Mouse (Mus musculus) E14TG2a.4 (cell line): ENCODE measurements around the gene Gart.

ENCODE experiments used
- H3K27me3 ChIP-seq: 2 replicates; pipeline ENCODE4 v1.6.1; 2014; ENCODE audit warnings: low read length, control low read depth; ENCODE audit not compliant: insufficient read depth
- H3K36me3 ChIP-seq: 2 replicates; pipeline ENCODE4 v1.6.1; 2014; ENCODE audit warnings: low read length, control low read depth; ENCODE audit not compliant: insufficient read depth
- H3K4me1 ChIP-seq: replicated peaks from 2 replicates; pipeline ENCODE4 v1.6.1; 2014; ENCODE audit warnings: low read depth, low read length, control low read depth
- H3K4me3 ChIP-seq: replicated peaks from 2 replicates; pipeline ENCODE4 v1.5.1; 2014; ENCODE audit warnings: mild to moderate bottlenecking, low read length
- H3K9me3 ChIP-seq: 2 replicates; pipeline ENCODE4 v1.6.1; 2014; ENCODE audit warnings: low read length, control low read depth
- CTCF ChIP-seq: conservative IDR thresholded peaks from 2 replicates; pipeline ENCODE4 v1.5.1; 2014; ENCODE audit warnings: low read length
- NANOG ChIP-seq: IDR thresholded peaks from 2 replicates; pipeline ENCODE4 v1.6.1; 2014; ENCODE audit warnings: borderline replicate concordance, low read length, mixed read lengths
- POU5F1 ChIP-seq: IDR thresholded peaks from 2 replicates; pipeline ENCODE4 v1.6.1; 2014; ENCODE audit warnings: low read length, borderline replicate concordance

Gart gene

DNA sequence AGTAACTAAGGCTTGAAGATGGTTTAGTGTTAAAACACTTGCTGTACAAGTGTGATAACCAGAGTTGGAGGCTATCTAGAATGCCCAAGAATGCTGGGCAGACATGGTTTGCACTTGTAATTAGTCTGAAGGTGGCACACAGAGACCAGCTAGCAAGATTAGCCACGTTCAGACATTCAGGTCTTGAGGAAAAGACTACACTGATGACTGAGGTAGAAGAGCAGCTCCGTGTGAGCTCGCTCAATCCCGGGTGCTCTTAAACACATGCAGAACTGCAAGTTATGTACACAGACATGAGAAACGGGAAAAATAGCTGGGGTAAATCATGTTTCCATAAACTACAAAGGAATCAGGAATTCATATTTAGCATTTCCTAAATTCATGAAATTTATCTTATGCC is 33.9 kb upstream of the Gart start:
- H3K4me3 ChIP-seq, result no peak overlapping the region
- no peaks in the 10 kb centered on the region for H3K9me3 ChIP-seq
- H3K36me3 ChIP-seq, result peaks cover 98% of the 10 kb centered on the region
- peaks cover 5% of the 10 kb centered on the region; the same call in 1 of the 2 replicates for H3K4me1 ChIP-seq
- H3K27me3 ChIP-seq, result no peaks in the 10 kb centered on the region
- TF ChIP-seq POU5F1 (no peak), NANOG (no peak), CTCF (no peak)

DNA sequence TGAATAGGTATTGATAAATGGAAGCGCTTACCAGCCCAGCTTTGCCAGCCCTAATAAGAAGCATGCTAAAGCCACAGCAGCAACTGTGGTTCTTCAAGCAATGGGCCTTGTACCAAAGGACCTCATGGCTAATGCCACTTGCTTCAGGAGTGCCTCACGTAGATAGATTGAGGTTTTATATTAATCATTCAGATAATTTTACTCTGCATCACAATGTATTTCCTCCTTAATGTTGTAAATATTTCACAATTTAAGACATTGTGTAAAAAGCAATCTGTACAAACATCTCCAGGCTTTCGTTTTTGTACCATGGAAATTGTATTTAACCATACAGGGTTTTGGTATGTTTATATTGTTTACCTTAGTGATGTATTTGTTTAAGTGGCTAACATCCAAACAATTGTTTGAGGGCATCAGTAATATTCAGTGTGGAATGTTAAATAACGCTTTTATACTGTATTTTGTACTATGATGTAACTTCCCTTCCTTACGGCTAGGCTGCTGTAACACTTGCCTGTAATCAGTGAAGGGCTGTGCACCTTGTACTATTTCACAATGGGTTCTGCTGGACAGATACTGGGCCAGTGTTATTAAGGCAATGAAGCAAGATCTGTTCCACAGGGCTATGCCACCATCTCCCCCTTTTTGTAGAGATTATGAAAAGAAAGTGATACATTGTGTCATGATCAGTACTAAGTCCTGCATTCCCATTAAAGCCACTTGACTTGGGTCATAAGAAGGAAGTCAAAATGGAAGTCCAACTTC is 31.6 kb upstream of the Gart start:
- Histone ChIP-seq H3K36me3 (peaks cover 98% of the 10 kb centered on the region), H3K9me3 (no peaks in the 10 kb centered on the region), H3K27me3 (no peaks in the 10 kb centered on the region), H3K4me1 (peaks cover 6% of the 10 kb centered on the region; the same call in 1 of the 2 replicates), H3K4me3 (no peak overlapping the region)
- no peak for TF ChIP-seq NANOG
- no peak for TF ChIP-seq CTCF
- no peak for TF ChIP-seq POU5F1

DNA sequence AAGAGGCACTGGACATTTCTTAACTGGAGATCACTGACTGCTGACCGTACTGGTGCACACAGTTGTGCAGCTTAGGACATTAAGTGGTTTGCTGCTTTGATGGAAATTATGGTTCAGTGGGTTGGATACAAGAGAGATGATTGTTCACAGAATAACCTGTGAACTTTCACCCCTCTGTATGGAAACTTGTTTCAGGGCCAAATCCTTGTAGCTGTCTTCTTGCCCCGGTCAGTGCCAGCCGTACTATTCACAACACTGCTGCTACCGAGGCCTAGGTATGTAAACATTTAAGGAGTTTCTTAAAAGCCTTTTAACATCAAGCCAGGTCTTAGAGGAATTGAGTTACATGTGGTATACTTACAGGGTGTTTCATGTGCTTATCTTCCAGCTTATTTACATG is 27.7 kb upstream of the Gart start:
- Histone ChIP-seq H3K4me1 (peaks cover 6% of the 10 kb centered on the region; the same call in 1 of the 2 replicates), H3K36me3 (peaks cover 100% of the 10 kb centered on the region), H3K4me3 (no peak overlapping the region), H3K9me3 (no peaks in the 10 kb centered on the region), H3K27me3 (no peaks in the 10 kb centered on the region)
- TF ChIP-seq POU5F1, result no peak
- no peak for TF ChIP-seq CTCF
- TF ChIP-seq NANOG, result no peak

DNA sequence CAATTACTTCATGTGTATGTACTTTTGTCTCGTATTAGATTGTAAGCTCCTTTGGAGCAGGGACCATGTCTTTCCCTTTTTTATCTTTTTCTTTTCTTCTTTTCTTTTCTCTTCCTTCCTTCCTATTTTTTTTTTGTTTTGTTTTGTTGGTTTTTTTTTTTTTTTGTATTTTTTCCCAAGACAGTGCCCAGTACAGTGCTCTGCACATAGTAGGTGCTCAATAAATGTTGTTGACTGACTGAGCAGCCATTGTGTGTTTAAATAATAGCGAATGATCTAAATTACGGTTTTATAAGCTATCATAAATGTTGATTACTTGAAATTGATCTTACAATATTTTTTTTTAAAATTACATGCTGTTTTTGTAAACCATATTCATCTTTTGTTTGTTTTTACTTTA is 17.0 kb upstream of the Gart start:
- Histone ChIP-seq H3K27me3 (no peaks in the 10 kb centered on the region), H3K36me3 (peaks cover 99% of the 10 kb centered on the region), H3K4me1 (peaks cover 31% of the 10 kb centered on the region), H3K9me3 (no peaks in the 10 kb centered on the region), H3K4me3 (no peak overlapping the region)
- TF ChIP-seq POU5F1 (no peak), CTCF (no peak), NANOG (no peak)

DNA sequence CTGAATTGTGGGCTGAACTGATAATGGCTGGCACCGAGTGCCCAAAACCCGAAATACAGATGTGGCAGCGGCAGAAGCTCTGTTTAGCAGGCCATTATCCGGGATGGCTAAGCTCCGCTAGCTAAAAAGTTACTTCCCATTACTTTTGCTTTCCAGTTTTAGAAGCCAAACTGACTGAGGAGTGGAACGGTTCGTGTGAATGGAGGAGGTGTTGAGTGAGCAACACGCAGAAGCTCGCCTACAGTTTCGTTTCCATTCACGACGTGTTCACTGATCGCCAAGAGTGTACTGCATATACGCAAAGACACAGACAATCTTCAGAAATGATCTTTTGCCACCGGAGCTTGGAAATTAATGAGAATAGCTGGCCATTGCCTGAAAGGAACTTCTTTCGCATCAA is 15.6 kb upstream of the Gart start:
- TF ChIP-seq NANOG, result no peak
- TF ChIP-seq POU5F1, result no peak
- TF ChIP-seq CTCF, result no peak
- Histone ChIP-seq H3K27me3 (no peaks in the 10 kb centered on the region), H3K4me3 (no peak overlapping the region), H3K9me3 (no peaks in the 10 kb centered on the region), H3K36me3 (peaks cover 100% of the 10 kb centered on the region), H3K4me1 (peaks cover 39% of the 10 kb centered on the region)

DNA sequence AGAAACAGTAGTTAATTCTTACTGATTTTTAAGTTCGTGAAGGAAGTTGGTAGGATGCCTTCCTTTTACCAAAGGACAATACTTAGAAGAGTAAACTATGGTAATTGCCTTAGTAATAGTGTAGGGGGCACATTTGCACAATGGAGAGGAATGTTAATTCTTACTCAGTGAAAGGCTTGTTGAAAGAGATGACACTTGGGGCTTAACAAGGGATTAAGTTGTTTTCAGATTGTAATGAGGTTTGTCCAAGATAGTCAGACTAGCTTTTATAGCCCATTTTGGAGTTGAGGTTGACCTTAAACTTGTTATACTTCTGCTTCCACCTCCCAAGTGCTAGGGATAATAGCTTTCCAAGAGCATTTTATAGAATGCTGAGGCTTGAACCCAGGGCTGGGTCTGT is 14.6 kb upstream of the Gart start:
- no peak overlapping the region for H3K4me3 ChIP-seq
- H3K36me3 ChIP-seq, result peaks cover 100% of the 10 kb centered on the region
- no peaks in the 10 kb centered on the region for H3K27me3 ChIP-seq
- H3K9me3 ChIP-seq, result no peaks in the 10 kb centered on the region
- TF ChIP-seq NANOG, result peak; percentile 56; the same call in 1 of the 2 replicates
- TF ChIP-seq CTCF, result no peak
- peaks cover 39% of the 10 kb centered on the region for H3K4me1 ChIP-seq

DNA sequence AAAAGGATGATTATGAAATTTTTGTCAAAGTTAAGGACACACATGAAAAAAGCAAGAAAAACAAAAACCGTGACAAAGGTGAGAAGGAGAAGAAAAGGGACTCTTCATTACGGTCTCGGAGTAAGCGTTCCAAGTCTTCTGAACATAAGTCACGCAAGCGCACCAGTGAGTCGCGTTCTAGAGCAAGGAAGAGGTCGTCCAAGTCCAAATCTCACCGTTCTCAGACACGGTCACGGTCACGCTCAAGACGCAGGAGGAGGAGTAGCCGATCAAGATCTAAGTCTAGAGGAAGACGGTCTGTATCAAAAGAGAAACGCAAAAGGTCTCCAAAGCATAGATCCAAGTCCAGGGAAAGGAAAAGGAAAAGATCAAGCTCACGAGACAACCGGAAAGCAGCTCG is 13.0 kb upstream of the Gart start:
- peaks cover 100% of the 10 kb centered on the region for H3K36me3 ChIP-seq
- peaks cover 51% of the 10 kb centered on the region for H3K4me1 ChIP-seq
- peak overlapping the region; percentile 45 for H3K4me3 ChIP-seq
- H3K9me3 ChIP-seq, result no peaks in the 10 kb centered on the region
- TF ChIP-seq POU5F1, result no peak
- TF ChIP-seq CTCF, result no peak
- TF ChIP-seq NANOG, result no peak
- H3K27me3 ChIP-seq, result no peaks in the 10 kb centered on the region

DNA sequence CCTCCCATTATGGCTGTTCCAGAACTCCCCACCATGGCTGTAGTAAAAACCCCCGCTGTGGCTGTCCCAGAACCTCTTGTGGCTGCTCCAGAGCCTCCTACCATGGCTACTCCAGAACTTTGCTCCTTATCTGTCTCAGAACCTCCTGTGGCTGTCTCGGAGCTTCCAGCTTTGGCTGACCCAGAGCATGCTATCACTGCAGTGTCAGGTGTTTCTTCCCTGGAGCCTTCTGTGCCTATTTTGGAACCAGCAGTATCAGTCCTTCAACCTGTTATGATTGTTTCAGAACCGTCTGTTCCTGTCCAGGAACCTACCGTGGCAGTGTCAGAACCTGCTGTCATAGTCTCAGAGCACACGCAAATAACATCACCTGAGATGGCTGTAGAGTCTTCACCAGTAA is 11.7 kb upstream of the Gart start:
- no peak for TF ChIP-seq POU5F1
- no peak for TF ChIP-seq CTCF
- no peak for TF ChIP-seq NANOG
- Histone ChIP-seq H3K27me3 (no peaks in the 10 kb centered on the region), H3K36me3 (peaks cover 100% of the 10 kb centered on the region), H3K4me3 (no peak overlapping the region), H3K4me1 (peaks cover 53% of the 10 kb centered on the region), H3K9me3 (no peaks in the 10 kb centered on the region)

DNA sequence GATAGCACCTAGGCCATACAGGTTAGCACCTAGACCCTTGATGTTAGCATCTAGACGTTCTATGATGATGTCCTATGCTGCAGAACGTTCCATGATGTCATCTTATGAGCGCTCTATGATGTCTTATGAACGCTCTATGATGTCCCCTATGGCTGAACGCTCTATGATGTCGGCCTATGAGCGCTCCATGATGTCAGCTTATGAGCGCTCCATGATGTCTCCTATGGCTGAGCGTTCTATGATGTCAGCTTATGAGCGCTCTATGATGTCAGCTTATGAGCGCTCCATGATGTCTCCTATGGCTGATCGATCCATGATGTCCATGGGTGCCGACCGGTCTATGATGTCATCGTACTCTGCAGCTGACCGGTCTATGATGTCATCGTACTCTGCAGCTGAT is 10.5 kb upstream of the Gart start:
- no peak for TF ChIP-seq CTCF
- no peak for TF ChIP-seq POU5F1
- no peak for TF ChIP-seq NANOG
- Histone ChIP-seq H3K4me1 (peaks cover 56% of the 10 kb centered on the region), H3K27me3 (no peaks in the 10 kb centered on the region), H3K4me3 (no peak overlapping the region), H3K36me3 (peaks cover 100% of the 10 kb centered on the region), H3K9me3 (no peaks in the 10 kb centered on the region)
